Mouse (Mus musculus) hindbrain, embryonic 12.5 days (tissue): ENCODE data around the gene Cdca7l. TPM values are rescaled to one million over a fixed set of nuclear protein-coding genes. Genes with fewer than 3 reads are reported as not detected.

Source experiments
- ATAC-seq: fragments of 200-750 bp; cut with Nextera tagmentation; 2 replicates; pipeline ENCODE4 v1.8.0; 2017; ENCODE audit warnings: moderate TSS enrichment; ENCODE audit not compliant: low FRiP score
- H3K27ac ChIP-seq: fragments of 300-500 bp; sonication (generic); 2 replicates; pipeline ENCODE4 v1.5.1; 2016; ENCODE audit warnings: mild to moderate bottlenecking
- H3K27me3 ChIP-seq: fragments of 300-500 bp; sonication (generic); 2 replicates; pipeline ENCODE4 v1.6.1; 2016; ENCODE audit warnings: mild to moderate bottlenecking
- H3K36me3 ChIP-seq: fragments of 300-500 bp; sonication (generic); 2 replicates; pipeline ENCODE4 v1.6.1; 2016; ENCODE audit warnings: mild to moderate bottlenecking
- H3K4me1 ChIP-seq: fragments of 300-500 bp; sonication (generic); 2 replicates; pipeline ENCODE4 v1.6.1; 2016
- H3K4me2 ChIP-seq: fragments of 300-500 bp; sonication (generic); replicated peaks from 2 replicates; pipeline ENCODE4 v1.6.1; 2016; ENCODE audit warnings: mild to moderate bottlenecking
- H3K4me3 ChIP-seq: fragments of 300-500 bp; sonication (generic); 2 replicates; pipeline ENCODE4 v1.5.1; 2016; ENCODE audit warnings: mild to moderate bottlenecking
- H3K9ac ChIP-seq: fragments of 300-500 bp; sonication (generic); 2 replicates; pipeline ENCODE4 v1.6.1; 2016; ENCODE audit warnings: mild to moderate bottlenecking, moderate library complexity
- H3K9me3 ChIP-seq: fragments of 300-500 bp; sonication (generic); replicated peaks from 2 replicates; pipeline ENCODE4 v1.6.1; 2016; ENCODE audit warnings: mild to moderate bottlenecking
- WGBS: fragments of 180-500 bp; shearing (Covaris S2); methylation state at CpG from one replicate; pipeline ENCODE4 v1.1.7; 2016; 5-methylcytosine and 5-hydroxymethylcytosine counted together
- polyA plus RNA-seq: library from polyadenylated mRNA; unstranded; fragments of >200 nt; fragmentation: Nextera tagmentation; extraction: Ambion mirVana; gene quantifications from 2 replicates; pipeline ENCODE4 v1.2.1, GENCODE M21; 2016

The Cdca7l gene
- polyA plus RNA-seq, 1 experiment from 2014 or later, result 20.2 TPM

DNA sequence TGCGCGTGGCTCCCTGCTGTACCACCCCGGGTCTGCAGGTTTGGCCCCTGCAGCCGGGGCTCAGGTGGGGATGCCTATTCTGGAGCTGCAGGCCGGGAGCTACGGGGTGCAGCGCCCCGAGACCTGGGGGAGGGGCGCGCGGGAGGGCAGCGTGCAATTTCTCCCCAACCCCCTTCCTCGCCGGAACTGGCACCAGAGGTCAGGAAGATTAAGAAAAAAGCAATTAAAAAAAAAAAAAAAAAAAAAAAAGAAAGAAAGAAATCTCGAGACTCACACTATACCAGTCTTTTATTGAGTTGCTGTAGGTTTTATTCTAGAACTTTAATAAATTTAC, 40.0 kb downstream of the Cdca7l start:
- Histone ChIP-seq H3K36me3 (no peaks in the 10 kb centered on the region), H3K27me3 (peaks cover 8% of the 10 kb centered on the region; the same call in 1 of the 2 replicates), H3K9me3 (no peaks in the 10 kb centered on the region), H3K4me3 (peak overlapping the region; percentile 60), H3K4me2 (peak overlapping the region; percentile 91), H3K27ac (peak overlapping the region; percentile 35; the same call in 1 of the 2 replicates), H3K4me1 (peaks cover 3% of the 10 kb centered on the region; the same call in 1 of the 2 replicates), H3K9ac (peak overlapping the region; percentile 71)
- ATAC-seq, result no peak
- WGBS, result 0% methylated on average over 15 of the region's 15 CpGs

GRCm38 (mm10) chr12:117844917-117845316, 40.8 kb downstream of the Cdca7l start:
- 0 out of 2 replicates have a peak, but pooled peaks cover 8% of the 10 kb centered on the region for H3K27me3 ChIP-seq
- no peaks in the 10 kb centered on the region for H3K36me3 ChIP-seq
- H3K4me2 ChIP-seq, result peak overlapping the region; percentile 91
- peak overlapping the region; percentile 1; the same call in 1 of the 2 replicates for H3K4me3 ChIP-seq
- H3K4me1 ChIP-seq, result peaks cover 3% of the 10 kb centered on the region; the same call in 1 of the 2 replicates
- WGBS, result 26% methylated on average over 2 of the region's 2 CpGs
- no peak for ATAC-seq
- no peak overlapping the region for H3K27ac ChIP-seq
- H3K9ac ChIP-seq, result no peak overlapping the region
- H3K9me3 ChIP-seq, result no peaks in the 10 kb centered on the region

DNA sequence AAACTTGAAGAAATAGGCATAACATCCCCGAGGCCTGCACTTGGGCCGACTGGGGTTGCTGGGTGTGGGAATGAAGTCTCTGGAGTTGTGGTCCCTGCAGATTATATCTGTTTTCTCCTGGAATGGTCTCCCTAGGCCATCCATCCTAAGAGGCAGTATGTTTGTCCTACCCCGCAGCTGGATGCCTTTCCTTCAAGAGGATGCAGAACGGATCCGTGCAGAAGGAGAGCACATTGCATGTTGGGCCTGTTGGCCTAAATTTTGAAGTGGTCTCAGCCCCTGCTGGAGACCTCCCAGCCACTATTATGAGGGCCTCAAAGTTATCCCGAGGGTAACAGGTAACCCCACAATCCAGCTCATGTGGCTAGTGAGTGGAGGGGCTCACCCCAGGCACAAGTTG, 44.5 kb downstream of the Cdca7l start:
- no peaks in the 10 kb centered on the region for H3K9me3 ChIP-seq
- no peak for ATAC-seq

DNA sequence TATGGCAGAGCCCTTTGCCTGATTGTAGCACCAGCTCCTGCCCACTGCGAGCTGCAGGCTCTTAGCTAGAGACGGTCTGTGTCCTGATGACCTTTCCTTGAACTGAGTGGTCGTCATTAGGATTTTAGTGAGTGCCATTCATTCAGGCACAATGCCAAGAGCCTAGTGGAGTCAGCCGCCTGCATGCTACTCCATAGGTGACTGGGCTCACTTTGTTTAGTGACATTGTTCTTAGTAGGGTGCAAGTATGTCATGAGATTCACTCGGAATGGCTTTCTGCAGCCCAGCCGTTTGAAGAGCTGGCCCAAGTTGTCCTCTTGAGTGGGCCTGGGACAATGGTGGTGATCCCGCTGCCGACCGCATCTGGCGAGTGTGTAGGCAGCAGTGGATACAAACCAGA, 46.4 kb downstream of the Cdca7l start:
- Histone ChIP-seq H3K4me3 (no peak overlapping the region), H3K36me3 (no peaks in the 10 kb centered on the region), H3K27me3 (no peaks in the 10 kb centered on the region), H3K27ac (no peak overlapping the region), H3K9ac (no peak overlapping the region), H3K4me2 (no peak overlapping the region), H3K9me3 (no peaks in the 10 kb centered on the region), H3K4me1 (peaks cover 3% of the 10 kb centered on the region; the same call in 1 of the 2 replicates)
- WGBS, result 30% methylated on average over 10 of the region's 10 CpGs
- no peak for ATAC-seq

More for the DNA sequence above, 44.5 kb downstream of the Cdca7l start:
- WGBS, result 94% methylated on average over 6 of the region's 6 CpGs
- H3K27me3 ChIP-seq, result no peaks in the 10 kb centered on the region
- H3K36me3 ChIP-seq, result no peaks in the 10 kb centered on the region
- H3K4me3 ChIP-seq, result no peak overlapping the region
- peaks cover 3% of the 10 kb centered on the region; the same call in 1 of the 2 replicates for H3K4me1 ChIP-seq
- H3K9ac ChIP-seq, result no peak overlapping the region
- no peak overlapping the region for H3K27ac ChIP-seq
- H3K4me2 ChIP-seq, result no peak overlapping the region

GRCm38 (mm10) chr12:117853316-117853715, 49.2 kb downstream of the Cdca7l start:
- H3K4me3 ChIP-seq, result no peak overlapping the region
- no peaks in the 10 kb centered on the region for H3K9me3 ChIP-seq
- ATAC-seq, result peak; percentile 50; the same call in 1 of the 2 replicates

GRCm38 (mm10) chr12:117857023-117857422, 52.9 kb downstream of the Cdca7l start:
- no peaks in the 10 kb centered on the region for H3K27me3 ChIP-seq
- no peak for ATAC-seq
- whole genome bisulfite sequencing, result 83% methylated on average over 9 of the region's 9 CpGs
- H3K4me1 ChIP-seq, result no peaks in the 10 kb centered on the region
- H3K4me2 ChIP-seq, result no peak overlapping the region
- no peak overlapping the region for H3K4me3 ChIP-seq
- no peaks in the 10 kb centered on the region for H3K9me3 ChIP-seq
- H3K9ac ChIP-seq, result no peak overlapping the region
- no peak overlapping the region for H3K27ac ChIP-seq
- no peaks in the 10 kb centered on the region for H3K36me3 ChIP-seq

More at GRCm38 (mm10) chr12:117853316-117853715, 49.2 kb downstream of the Cdca7l start:
- WGBS, result 24% methylated on average over 6 of the region's 6 CpGs
- Histone ChIP-seq H3K27ac (no peak overlapping the region), H3K4me2 (no peak overlapping the region), H3K9ac (no peak overlapping the region), H3K4me1 (peaks cover 3% of the 10 kb centered on the region; the same call in 1 of the 2 replicates), H3K27me3 (no peaks in the 10 kb centered on the region), H3K36me3 (no peaks in the 10 kb centered on the region)

DNA sequence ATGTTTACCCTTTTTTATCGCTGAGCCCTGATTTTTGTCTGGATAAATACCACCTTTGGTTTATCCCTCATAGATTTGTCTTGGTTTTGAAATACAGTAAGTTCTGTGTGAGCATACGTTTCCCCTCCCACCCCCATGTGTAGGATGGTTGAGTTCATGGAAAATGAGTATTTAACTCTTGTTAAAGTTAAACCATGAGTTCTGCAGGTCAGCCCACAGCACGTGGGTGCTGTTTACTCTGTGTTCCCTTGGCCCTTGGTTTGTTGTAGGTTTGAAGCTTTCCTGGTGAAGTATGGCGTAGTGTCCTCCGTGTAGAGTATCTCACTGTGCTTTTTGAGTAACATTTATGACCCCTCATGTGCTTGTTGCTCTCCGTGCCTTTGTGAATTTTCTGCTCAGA, 53.8 kb downstream of the Cdca7l start:
- H3K9me3 ChIP-seq, result no peaks in the 10 kb centered on the region
- H3K9ac ChIP-seq, result no peak overlapping the region
- WGBS, result 91% methylated on average over 6 of the region's 6 CpGs
- H3K27ac ChIP-seq, result no peak overlapping the region
- no peaks in the 10 kb centered on the region for H3K27me3 ChIP-seq
- ATAC-seq, result no peak
- no peaks in the 10 kb centered on the region for H3K36me3 ChIP-seq
- no peak overlapping the region for H3K4me3 ChIP-seq
- H3K4me1 ChIP-seq, result no peaks in the 10 kb centered on the region
- H3K4me2 ChIP-seq, result no peak overlapping the region

- no peak overlapping the region for H3K9ac ChIP-seq
- no peak overlapping the region for H3K4me2 ChIP-seq
- no peak for ATAC-seq
- no peak overlapping the region for H3K4me3 ChIP-seq
- no peak overlapping the region for H3K27ac ChIP-seq
- no peaks in the 10 kb centered on the region for H3K36me3 ChIP-seq
- no peaks in the 10 kb centered on the region for H3K9me3 ChIP-seq
- H3K27me3 ChIP-seq, result no peaks in the 10 kb centered on the region
- 79% methylated on average over 7 of the region's 7 CpGs for WGBS
- H3K4me1 ChIP-seq, result no peaks in the 10 kb centered on the region
Observed at GRCm38 (mm10) chr12:117860840-117861239, 56.8 kb downstream of the Cdca7l start.

DNA sequence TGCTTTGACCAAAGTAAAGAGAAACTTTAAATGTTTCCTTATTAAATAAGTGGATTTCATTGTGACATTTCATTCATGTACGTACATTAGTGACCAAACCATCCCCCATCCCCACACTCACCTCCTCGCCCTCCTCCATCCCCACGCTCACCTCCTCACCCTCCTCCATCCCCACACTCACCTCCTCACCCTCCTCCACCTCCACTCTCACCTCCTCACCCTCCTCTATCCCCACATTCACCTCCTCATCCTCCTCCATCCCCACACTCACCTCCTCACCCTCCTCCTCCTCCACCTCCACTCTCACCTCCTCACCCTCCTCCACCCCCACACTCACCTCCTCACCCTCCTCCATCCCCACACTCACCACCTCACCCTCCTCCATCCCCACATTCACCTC, 57.2 kb downstream of the Cdca7l start:
- Histone ChIP-seq H3K9me3 (no peaks in the 10 kb centered on the region), H3K4me2 (no peak overlapping the region), H3K27ac (no peak overlapping the region), H3K9ac (no peak overlapping the region), H3K27me3 (no peaks in the 10 kb centered on the region), H3K4me1 (no peaks in the 10 kb centered on the region), H3K36me3 (no peaks in the 10 kb centered on the region), H3K4me3 (no peak overlapping the region)
- 89% methylated on average over 3 of the region's 3 CpGs for WGBS
- ATAC-seq, result no peak

GRCm38 (mm10) chr12:117862655-117863054, 58.6 kb downstream of the Cdca7l start:
- H3K4me2 ChIP-seq, result no peak overlapping the region
- H3K4me3 ChIP-seq, result no peak overlapping the region
- 84% methylated on average over 5 of the region's 5 CpGs for WGBS
- H3K4me1 ChIP-seq, result no peaks in the 10 kb centered on the region
- ATAC-seq, result no peak
- H3K27me3 ChIP-seq, result no peaks in the 10 kb centered on the region
- H3K9me3 ChIP-seq, result no peaks in the 10 kb centered on the region
- no peak overlapping the region for H3K27ac ChIP-seq
- H3K9ac ChIP-seq, result no peak overlapping the region
- no peaks in the 10 kb centered on the region for H3K36me3 ChIP-seq

- Histone ChIP-seq H3K27ac (no peak overlapping the region), H3K4me3 (no peak overlapping the region), H3K4me2 (no peak overlapping the region), H3K27me3 (no peaks in the 10 kb centered on the region), H3K36me3 (peaks cover 7% of the 10 kb centered on the region; the same call in 1 of the 2 replicates), H3K4me1 (no peaks in the 10 kb centered on the region), H3K9me3 (no peaks in the 10 kb centered on the region), H3K9ac (no peak overlapping the region)
- WGBS, result 93% methylated on average over 4 of the region's 4 CpGs
- ATAC-seq, result no peak
Observed at GRCm38 (mm10) chr12:117867708-117868564, 63.8 kb downstream of the Cdca7l start.

DNA sequence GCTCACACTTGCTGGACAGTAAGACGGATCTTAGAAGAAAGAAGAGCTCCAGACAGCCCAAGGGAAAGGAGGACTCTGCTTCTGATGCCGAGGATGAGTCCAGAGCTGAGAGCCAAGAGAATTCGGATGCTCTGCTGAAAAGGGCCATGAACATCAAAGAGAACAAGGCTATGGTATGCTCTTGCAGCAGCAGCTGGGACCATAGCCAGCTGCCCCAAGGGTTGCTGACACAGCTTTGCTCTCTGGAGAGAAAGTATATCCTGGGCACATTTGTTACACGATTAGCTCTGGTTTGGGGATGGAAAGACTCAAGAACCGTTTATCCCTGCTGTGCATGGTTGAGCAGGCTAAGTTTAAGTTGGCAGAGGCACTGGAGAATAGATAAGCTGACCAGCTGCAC, 68.2 kb downstream of the Cdca7l start:
- no peak overlapping the region for H3K4me3 ChIP-seq
- H3K4me2 ChIP-seq, result no peak overlapping the region
- no peak for ATAC-seq
- no peaks in the 10 kb centered on the region for H3K27me3 ChIP-seq
- no peaks in the 10 kb centered on the region for H3K9me3 ChIP-seq
- peaks cover 20% of the 10 kb centered on the region for H3K36me3 ChIP-seq
- H3K4me1 ChIP-seq, result no peaks in the 10 kb centered on the region
- no peak overlapping the region for H3K27ac ChIP-seq
- WGBS, result 80% methylated on average over 5 of the region's 5 CpGs
- no peak overlapping the region for H3K9ac ChIP-seq

DNA sequence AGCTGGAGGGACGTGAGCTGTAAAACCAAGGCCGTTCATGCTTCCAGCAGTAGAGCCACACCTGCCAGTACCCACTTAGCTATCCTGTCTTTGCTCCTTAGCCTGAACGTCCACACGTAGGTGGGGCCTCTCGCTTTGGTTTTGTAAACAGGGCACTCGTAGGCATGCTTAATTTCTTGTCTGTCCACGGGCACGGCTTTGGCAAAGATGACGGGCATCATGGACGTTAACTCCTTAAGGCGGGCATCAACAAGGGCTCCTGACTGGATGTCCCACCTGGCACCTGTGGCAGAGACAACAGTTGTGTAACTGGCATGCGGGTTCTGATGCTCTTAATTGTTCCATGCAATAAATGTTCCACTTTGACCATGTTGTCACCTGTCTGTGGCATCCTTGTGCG, 74.3 kb downstream of the Cdca7l start:
- Histone ChIP-seq H3K36me3 (peaks cover 13% of the 10 kb centered on the region), H3K4me2 (no peak overlapping the region), H3K4me3 (no peak overlapping the region), H3K4me1 (no peaks in the 10 kb centered on the region), H3K27ac (no peak overlapping the region), H3K9ac (no peak overlapping the region), H3K27me3 (no peaks in the 10 kb centered on the region), H3K9me3 (no peaks in the 10 kb centered on the region)
- no peak for ATAC-seq
- 93% methylated on average over 13 of the region's 13 CpGs for WGBS
